Mouse (Mus musculus) embryo, embryonic 11 days (tissue): ENCODE measurements at regions not wholly inside any gene's neighbourhood (a gene's known extent, or its start where the extent isn't known, plus 50 kb on each side); places are given as distances from the start of the nearest gene placed in this dataset.
"Not testable (repeated sequence)": the region's sequence is repeated elsewhere in the genome, so short reads cannot be mapped to it uniquely, and the experiment has no call there.

Experiments used
- DNase-seq: peaks from one replicate; pipeline ENCODE4 v3.0.0-alpha.2; 2015

GRCm38 (mm10) chr4:7913191-7913590 lies 325.6 kb downstream of the Car8 start:
- DNase-seq, result no peak

- no peak for DNase-seq
Measured at GRCm38 (mm10) chr4:7912675-7913074, 326.2 kb downstream of the Car8 start.

- no peak for DNase-seq
Measured at GRCm38 (mm10) chr4:7903130-7903529, 335.7 kb downstream of the Car8 start.

GRCm38 (mm10) chr4:7894914-7895313 lies 343.9 kb downstream of the Car8 start:
- no peak for DNase-seq

- DNase-seq, result no peak
Measured at GRCm38 (mm10) chr4:7891128-7891527, 347.7 kb downstream of the Car8 start.

GRCm38 (mm10) chr4:7854518-7854917 lies 384.3 kb downstream of the Car8 start:
- no peak for DNase-seq

- peak; percentile 55 for DNase-seq
Measured at GRCm38 (mm10) chr4:7853121-7853782, 385.6 kb downstream of the Car8 start.

- no peak for DNase-seq
Measured at GRCm38 (mm10) chr4:7852006-7852615, 386.7 kb downstream of the Car8 start.

- no peak for DNase-seq
Measured at GRCm38 (mm10) chr4:7847411-7847810, 391.4 kb downstream of the Car8 start.

- DNase-seq, result no peak
Measured at GRCm38 (mm10) chr4:7829126-7829525, 409.7 kb downstream of the Car8 start.

GRCm38 (mm10) chr4:7819847-7820246 lies 419.0 kb downstream of the Car8 start:
- DNase-seq, result no peak

GRCm38 (mm10) chr4:7777761-7778160 lies 461.1 kb downstream of the Car8 start:
- DNase-seq, result not testable (repeated sequence)

GRCm38 (mm10) chr4:7755473-7755872 lies 483.4 kb downstream of the Car8 start:
- no peak for DNase-seq

- DNase-seq, result no peak
Measured at GRCm38 (mm10) chr4:7753931-7754330, 484.9 kb downstream of the Car8 start.

- no peak for DNase-seq
Measured at GRCm38 (mm10) chr4:7751208-7751607, 487.6 kb downstream of the Car8 start.

GRCm38 (mm10) chr4:7722893-7723292 lies 515.9 kb downstream of the Car8 start:
- no peak for DNase-seq

- DNase-seq, result no peak
Measured at GRCm38 (mm10) chr4:7688516-7688915, 550.3 kb downstream of the Car8 start.

- no peak for DNase-seq
Measured at GRCm38 (mm10) chr4:7687231-7687630, 551.6 kb downstream of the Car8 start.

GRCm38 (mm10) chr4:7670795-7671105 lies 568.1 kb downstream of the Car8 start:
- DNase-seq, result no peak

GRCm38 (mm10) chr4:7669992-7670794 lies 568.6 kb downstream of the Car8 start:
- no peak for DNase-seq

- DNase-seq, result peak; percentile 46
Measured at GRCm38 (mm10) chr4:7666935-7667594, 571.8 kb downstream of the Car8 start.

- peak; percentile 7 for DNase-seq
Measured at GRCm38 (mm10) chr4:7642878-7643590, 595.8 kb downstream of the Car8 start.
